Mouse (Mus musculus) heart, postnatal 25 days (tissue): Measurements from ENCODE around the gene Arl3. TPM values are rescaled to one million over a fixed set of nuclear protein-coding genes. Genes with fewer than 3 reads are reported as not detected.
A peak's percentile ranks its signal among the peaks of the same experiment; 100 is the strongest.
"Not testable (repeated sequence)": the region's sequence is repeated elsewhere in the genome, so short reads cannot be mapped to it uniquely, and the experiment has no call there.

Experiments
- DNase-seq: peaks from one replicate; pipeline ENCODE4 v3.0.0; 2022; ENCODE audit warnings: low spot score
- intact Hi-C: fragments of 180-260 bp; cut with DNase I; formaldehyde crosslinking; loops from one replicate; pipeline ENCODE4 v1.15.1; 2025
- total RNA-seq, 2 experiments: library from RNA; stranded (reverse); gene quantifications; 2 replicates each; pipeline ENCODE4 v1.2.3; 2021

The Arl3 gene
- total RNA-seq, 2 experiments from 2014 or later, result 33.2 to 37.0 TPM

DNA sequence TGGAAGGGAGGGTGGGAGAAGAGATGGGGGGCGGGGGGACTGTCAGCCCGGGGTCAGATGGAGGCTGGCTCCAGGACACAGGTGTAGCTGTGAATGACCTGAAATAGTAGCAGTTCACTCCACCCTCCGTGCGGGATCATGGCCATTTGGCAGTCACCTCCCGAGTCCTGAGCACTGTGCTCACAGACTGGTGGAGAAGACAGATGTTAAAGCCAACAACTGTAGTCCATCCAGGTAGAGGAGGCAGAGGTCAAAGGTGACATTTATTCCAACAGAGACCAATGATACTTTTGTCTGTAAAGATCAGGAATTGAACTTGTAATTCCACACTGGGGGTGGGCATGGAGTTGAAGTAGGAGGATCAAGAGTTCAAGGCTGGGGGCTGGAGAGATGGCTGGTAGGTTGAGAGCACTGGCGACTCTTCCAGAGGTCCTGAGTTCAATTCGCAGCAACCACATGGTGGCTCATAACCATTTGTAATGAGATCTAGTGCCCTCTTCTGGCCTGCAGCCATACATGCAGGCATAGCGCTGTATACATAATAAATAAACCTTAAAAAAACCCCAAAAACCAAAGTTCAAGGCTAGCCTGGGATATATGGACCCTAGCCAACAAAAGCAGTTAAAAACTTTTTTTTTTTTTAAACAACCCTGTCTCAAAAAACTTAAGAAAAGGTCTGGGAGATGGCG, 19.9 kb upstream of the Arl3 start:
- intact Hi-C loops, result no loop called here
- DNase-seq, result no peak

- intact Hi-C loops, result no loop called here
Measured at GRCm38 (mm10) chr19:46591575-46591974, 18.6 kb upstream of the Arl3 start.

GRCm38 (mm10) chr19:46587823-46588508, 15.0 kb upstream of the Arl3 start:
- DNase-seq, result peak; percentile 57
- intact Hi-C loops, result loop anchor here (1.0 to 5.0 kb wide), 3 partner anchors 69 to 279 kb away; no protein-coding TSS in a partner anchor

More at GRCm38 (mm10) chr19:46591575-46591974, 18.6 kb upstream of the Arl3 start:
- no peak for DNase-seq

DNA sequence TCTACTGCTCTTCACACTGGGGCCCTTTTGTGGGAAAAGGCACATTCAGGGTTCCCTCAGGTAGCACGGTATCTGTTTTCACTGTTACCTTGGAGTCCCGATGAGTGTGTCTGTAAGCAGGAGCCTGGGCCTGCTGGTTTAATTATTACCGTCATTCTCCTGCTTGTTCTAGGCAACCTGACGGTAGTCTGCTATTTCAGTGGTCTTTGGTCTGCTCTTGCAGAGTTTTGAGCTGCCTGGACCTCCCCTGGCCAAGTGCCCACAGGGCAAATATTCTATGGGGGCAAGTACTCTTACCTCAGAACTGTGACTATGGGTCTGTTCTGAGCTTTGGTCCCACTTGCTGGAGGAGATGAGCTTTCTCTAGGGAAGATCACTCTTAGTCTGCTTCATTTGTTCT, 2.2 kb upstream of the Arl3 start:
- DNase-seq, result no peak
- intact Hi-C loops, result no loop called here

GRCm38 (mm10) chr19:46573990-46574389, 992 bp upstream of the Arl3 start:
- DNase-seq, result no peak
- intact Hi-C loops, result no loop called here

GRCm38 (mm10) chr19:46572548-46572947, 450 bp downstream of the Arl3 start:
- intact Hi-C loops, result no loop called here
- DNase-seq, result no peak

DNA sequence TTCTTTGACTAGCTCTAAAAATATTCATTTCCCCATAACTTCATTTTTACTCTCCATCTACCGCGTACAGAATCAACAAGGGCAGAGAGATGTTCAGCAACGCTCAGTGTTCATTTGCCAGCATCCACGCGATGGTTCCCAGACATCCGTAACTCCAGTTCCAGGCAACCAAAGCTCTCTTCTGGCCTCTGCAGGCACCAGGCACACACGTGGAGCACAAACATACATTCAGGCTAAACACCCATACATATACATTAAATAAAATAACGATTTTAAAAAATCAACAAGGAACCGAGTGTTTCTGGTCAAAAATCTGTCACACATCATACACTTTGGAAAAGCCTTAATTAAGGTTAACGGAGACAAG, 1.1 kb downstream of the Arl3 start:
- no peak for DNase-seq
- intact Hi-C loops, result no loop called here

DNA sequence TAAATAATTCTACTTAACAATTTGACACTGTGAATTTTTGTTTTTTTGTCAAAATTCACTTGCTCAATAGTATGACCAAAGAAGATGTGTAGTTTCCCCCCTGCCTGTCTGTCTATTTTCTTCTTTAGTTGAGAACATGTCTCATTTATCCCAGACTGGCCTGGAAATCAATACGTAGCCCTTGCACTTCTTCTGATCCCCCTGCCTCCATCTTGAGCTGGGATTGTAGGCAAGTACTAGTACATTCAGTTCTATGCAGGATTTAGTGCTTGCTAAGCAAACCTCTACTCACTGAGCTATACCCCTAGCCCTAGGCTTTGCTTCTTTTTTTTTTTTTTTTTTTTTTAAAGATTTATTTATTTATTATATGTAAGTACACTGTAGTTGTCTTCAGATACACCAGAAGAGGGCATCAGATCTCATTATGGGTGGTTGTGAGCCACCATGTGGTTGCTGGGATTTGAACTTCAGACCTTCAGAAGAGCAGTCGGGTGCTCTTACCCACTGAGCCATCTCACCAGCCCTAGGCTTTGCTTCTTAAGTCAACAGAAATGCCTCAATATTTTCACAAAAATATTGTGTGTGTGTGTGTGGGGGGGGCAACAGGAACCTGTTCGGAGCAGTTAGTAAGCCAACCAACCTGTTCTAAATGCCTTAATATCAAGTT, 1.7 kb downstream of the Arl3 start:
- intact Hi-C loops, DNase-seq: not testable (repeated sequence)

DNA sequence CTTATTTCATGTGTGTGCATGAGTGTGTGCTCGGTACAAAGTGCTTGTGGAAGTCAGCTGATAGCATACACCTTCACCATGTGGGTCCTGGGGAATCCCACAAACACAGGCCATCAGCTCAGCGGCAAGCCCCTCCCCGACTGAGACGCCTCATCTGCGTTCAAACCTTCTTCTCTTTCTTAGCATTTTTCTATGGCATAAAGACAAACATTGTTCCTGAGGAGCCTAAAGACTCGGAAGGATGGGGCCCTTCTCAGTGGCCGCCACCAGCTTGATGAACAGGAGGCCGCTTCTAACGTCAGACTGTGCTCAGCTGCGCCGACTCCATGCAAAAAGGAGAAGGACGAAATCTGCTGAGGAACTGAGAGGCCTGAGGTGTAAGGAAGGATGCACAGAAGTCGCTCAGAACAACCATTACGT, 8.9 kb downstream of the Arl3 start:
- DNase-seq, result no peak
- intact Hi-C loops, result loop anchor here (5.0 kb wide), 1 partner anchor 167 kb away; the partner anchor contains the start of genes Actr1a and Sufu

GRCm38 (mm10) chr19:46563603-46564002, 9.4 kb downstream of the Arl3 start:
- intact Hi-C loops, result loop anchor here (5.0 kb wide), 1 partner anchor 166 kb away; the partner anchor contains the start of genes Actr1a and Sufu
- DNase-seq, result no peak

DNA sequence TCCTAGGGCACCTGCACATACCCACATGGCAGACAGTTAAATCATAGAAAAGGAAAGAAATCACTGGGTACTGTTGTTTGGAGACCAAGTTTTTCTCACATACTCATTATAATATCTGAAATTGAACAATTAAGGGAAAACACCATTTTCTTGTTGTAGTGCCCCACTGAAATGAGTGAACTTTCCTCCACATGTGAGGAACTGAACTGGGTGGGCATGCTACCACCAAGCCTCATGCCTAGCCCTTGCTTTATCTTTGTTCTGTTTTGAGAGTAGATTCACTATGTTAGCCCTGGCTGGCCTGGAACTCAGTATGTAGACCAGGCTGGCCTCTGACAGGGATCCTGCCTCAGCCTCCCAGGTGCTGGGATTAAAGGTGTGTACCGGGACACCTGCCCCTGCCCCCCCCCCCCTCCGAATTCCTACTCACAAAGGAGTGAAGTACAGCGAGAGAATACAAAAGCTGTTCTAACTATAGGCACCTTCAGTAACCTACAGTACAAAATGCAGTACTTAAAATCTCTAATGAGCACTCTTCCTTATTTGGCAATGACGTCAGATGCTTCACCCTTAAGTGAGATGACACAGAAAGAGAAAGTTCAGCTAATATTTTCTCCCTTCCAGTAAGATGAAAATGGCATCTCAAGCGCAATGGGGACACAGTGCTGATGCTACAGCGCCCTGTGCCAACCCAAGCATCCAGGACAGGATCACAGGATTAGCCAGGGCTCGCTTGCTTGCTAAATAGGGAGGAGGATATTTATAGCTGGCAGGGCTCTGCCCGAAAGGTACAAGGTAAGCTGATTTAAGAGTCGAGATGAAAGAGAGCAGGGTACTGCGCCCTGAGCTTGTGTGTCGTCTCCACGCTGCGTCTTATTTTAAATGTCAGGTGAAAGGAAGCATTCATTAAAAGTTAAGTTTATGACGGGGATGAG, 10.2 kb downstream of the Arl3 start:
- DNase-seq, result no peak
- intact Hi-C loops, result loop anchor here (5.0 kb wide), 1 partner anchor 166 kb away; the partner anchor contains the start of genes Actr1a and Sufu

GRCm38 (mm10) chr19:46562132-46562531, 10.9 kb downstream of the Arl3 start:
- intact Hi-C loops, result loop anchor here (5.0 kb wide), 1 partner anchor 165 kb away; the partner anchor contains the start of genes Actr1a and Sufu
- peak; percentile 32 for DNase-seq

DNA sequence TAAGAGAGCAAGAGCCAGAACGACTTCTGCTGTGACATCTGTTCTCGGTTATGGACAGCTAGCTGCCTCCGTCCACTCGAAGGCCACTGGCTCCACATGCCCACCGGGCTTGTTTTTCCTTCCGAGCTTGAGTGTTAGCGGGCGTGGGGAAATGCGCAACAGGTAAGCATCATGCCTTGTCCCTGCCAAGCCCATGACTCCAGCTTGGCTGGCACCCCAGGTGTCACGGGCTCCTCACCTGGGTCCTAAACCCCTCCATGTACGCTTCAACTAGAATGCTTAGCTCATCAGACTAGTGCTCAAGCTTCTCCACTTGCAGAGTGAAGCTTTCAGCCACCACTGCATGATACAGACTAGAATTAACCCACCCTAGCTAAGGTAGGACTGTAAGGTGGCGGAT, 14.4 kb downstream of the Arl3 start:
- no peak for DNase-seq
- intact Hi-C loops, result no loop called here

DNA sequence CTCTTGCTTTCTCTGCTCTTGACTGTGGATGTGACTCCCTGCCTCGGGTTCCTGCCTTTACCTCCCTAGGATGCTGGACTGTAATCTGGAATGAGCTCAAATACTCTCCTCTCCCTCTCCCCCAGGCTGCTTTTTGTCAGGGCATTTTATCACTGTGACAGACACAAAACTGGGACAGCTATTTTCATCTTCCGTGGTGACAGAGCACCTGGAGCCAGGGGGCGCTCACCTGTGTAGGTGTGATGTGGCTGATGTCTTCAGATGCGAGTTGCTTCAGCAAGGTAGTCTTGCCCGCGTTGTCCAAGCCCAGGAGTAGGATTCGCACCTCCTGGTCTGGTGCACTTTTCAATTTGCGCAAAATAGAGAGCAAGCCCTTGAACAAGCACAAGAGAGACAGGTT, 15.0 kb downstream of the Arl3 start:
- no peak for DNase-seq
- intact Hi-C loops, result no loop called here

DNA sequence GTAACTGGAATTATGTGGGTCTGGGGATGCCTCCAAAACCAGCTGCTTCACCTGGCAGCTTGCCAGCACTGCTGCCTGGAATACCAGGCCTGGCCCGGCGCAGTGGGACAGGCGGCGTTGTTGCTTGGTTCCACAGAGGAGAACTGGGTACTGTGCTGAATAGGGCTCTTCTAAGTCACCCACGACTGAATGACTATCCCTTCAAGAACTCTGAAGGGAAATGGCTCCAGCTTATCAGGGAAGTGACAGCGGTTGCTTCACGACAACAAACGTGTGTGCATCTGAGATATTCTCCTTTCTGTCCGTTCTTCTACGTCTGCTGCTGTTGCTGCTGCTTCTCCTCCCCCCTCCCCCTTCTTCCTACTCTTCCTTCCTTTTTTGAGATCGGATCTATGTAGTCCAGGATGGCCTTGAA, 19.4 kb downstream of the Arl3 start:
- intact Hi-C loops, result no loop called here
- no peak for DNase-seq

DNA sequence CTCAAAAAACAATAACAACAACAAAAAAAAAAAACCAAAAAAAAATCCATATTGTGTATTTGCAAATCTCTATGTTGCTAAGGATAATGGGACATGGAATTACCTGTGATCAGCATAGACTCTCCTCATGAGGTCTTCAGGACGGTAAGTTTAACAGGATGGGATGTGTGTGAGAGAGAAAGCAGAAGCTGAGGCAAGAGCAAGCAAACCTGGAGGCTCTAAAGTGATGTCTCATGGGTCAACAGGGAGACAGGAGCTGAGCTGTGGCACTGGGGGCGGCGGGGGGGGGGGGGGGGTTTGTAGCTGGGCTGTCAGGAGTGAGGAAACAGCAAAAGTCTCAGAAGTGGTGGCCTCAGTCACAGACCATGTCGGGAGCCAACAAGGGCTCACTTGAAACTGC, 20.5 kb downstream of the Arl3 start:
- intact Hi-C loops, result no loop called here
- DNase-seq, result no peak

DNA sequence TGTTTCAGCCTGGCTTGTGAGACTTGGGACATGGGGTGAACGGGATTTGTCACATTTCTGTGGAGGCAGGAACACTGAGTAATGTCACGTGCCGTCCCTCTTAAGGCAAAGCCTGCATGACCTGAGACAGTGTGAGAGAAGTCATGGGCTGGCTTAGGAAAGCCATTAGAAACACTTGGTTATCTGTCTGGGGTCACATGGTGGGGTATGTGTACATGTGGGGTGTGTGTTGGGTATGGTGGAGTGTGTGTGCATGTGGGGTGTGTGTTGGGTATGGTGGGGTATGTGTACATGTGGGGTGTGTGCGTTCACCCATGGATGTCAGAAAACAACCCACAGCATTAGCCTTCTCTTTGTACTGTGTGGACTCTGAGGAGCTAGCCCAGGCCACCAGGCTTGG, 22.6 kb downstream of the Arl3 start:
- DNase-seq, result no peak
- intact Hi-C loops, result no loop called here

GRCm38 (mm10) chr19:46548110-46548509, 24.9 kb downstream of the Arl3 start:
- intact Hi-C loops, result no loop called here
- no peak for DNase-seq

- intact Hi-C loops, result no loop called here
Measured at GRCm38 (mm10) chr19:46547565-46547964, 25.4 kb downstream of the Arl3 start.

DNA sequence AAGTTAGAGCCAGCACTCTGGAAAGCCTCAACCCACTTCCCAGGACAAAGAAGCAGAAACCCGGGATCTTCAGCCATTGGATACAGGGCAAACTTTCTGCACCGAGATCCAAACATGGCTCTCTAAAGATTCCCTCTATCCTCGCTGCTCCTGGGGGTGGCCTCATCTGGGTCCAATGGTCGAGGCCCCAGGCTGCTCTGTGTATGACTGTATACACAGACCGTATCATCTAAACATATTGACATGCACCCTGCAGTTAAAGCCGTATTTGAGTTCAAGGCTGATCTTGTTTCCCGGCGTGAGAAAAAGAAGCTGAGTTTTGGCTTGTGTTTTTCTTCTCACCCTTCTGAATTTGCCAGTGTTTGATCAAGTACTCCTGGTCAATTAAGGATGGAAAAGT, 30.2 kb downstream of the Arl3 start:
- intact Hi-C loops, result no loop called here
- no peak for DNase-seq

More at GRCm38 (mm10) chr19:46547565-46547964, 25.4 kb downstream of the Arl3 start:
- no peak for DNase-seq
